Mouse (Mus musculus): ENCODE results near the gene Wdr6.

Wdr6 gene

GRCm38 (mm10) chr9:108523341-108523740 is 55.2 kb downstream of the Wdr6 start:
- no peak for DNase-seq (ENCODE audit: low spot score in 2 of 2)
